8 mouse cellular contexts compared by ENCODE assay signal in the genomic region with DNA sequence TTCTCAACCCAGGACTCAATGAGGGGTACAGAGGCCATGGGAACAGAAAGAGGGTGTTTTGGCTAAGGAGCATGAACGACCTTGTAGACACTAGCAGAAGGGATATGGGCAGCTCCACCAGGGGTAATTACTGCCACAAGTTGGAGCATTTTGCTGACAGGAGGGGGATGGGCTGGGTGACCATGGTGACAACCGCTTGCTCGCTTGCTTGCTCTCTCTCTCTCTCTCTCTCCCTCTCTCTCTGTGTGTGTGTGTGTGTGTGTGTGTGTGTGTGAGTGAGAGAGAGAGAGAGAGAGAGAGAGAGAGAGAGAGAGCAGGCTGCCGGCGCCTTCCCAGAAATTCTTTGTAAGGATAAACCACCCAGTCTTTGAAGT.
DNase-seq lines count a peak whose midpoint lies in the region; ATAC-seq and TF ChIP-seq lines count a peak whose summit lies in the region.

No protein-coding gene starts in this region.

- peak; percentile 39 for ATAC-seq in forebrain, embryonic 15.5 days (replicated peaks)
- ATAC-seq in neural tube, embryonic 11.5 days (ENCODE audit: insufficient read depth, low FRiP score, low TSS enrichment): no peak
- ATAC-seq in granulocyte monocyte progenitor cell, adult 5-6 weeks (replicated peaks; ENCODE audit: poor library complexity, severe bottlenecking): no peak

- peaks cover 39 to 53% of the 10 kb centered on the region in 2 experiments for H3K4me1 ChIP-seq in CH12.LX (ENCODE audit: control insufficient read depth in 1 of 2, insufficient read depth in 2 of 2)
- H3K4me1 ChIP-seq in forebrain, embryonic 15.5 days: peaks cover 25% of the 10 kb centered on the region
- peaks cover 23% of the 10 kb centered on the region for H3K4me1 ChIP-seq in neural tube, embryonic 11.5 days (ENCODE audit: control insufficient read depth, insufficient read depth, low read length)

- dilution Hi-C loops in CH12.LX (cut with MboI; ENCODE audit: extremely low pct_ligation_motif_present, extremely low pct_unique_long_range_greater_than_20kb, low sequenced_read_pairs): no loop called here

- H3K27ac ChIP-seq in CH12.LX (ENCODE audit: insufficient read depth, low read depth): peak overlapping the region; percentile 76
- peak overlapping the region; percentile 82 for H3K27ac ChIP-seq in forebrain, embryonic 15.5 days (replicated peaks)
- peak overlapping the region; percentile 61 for H3K27ac ChIP-seq in neural tube, embryonic 11.5 days (ENCODE audit: low read depth, low read length)

- TF ChIP-seq RAD21 in CH12.LX (IDR thresholded peaks at IDR 0.05; ENCODE audit: low read depth, low read length): no peak

- in situ Hi-C loops in CH12.LX (cut with MboI; ENCODE audit: low pct_ligation_motif_present, low pct_unique_long_range_greater_than_20kb, low sequenced_read_pairs): no loop called here

- 0 out of 2 replicates have a peak overlapping the region, but pooled peaks have one; percentile 4 for H3K4me2 ChIP-seq in CH12.LX (ENCODE audit: insufficient read depth, low read depth, poor library complexity, severe bottlenecking)
- peak overlapping the region; percentile 29; the same call in 1 of the 2 replicates for H3K4me2 ChIP-seq in forebrain, embryonic 15.5 days (replicated peaks)
- H3K4me2 ChIP-seq in neural tube, embryonic 11.5 days (ENCODE audit: low read depth): peak overlapping the region; percentile 25; the same call in 1 of the 2 replicates

- no peak for TF ChIP-seq POLR2A in CH12.LX (IDR thresholded peaks at IDR 0.05; ENCODE audit: low read depth, low read length)

- TF ChIP-seq EP300 in CH12.LX (IDR thresholded peaks at IDR 0.05; ENCODE audit: low read length): no peak

- H3K27me3 ChIP-seq in CH12.LX (replicated peaks): no peaks in the 10 kb centered on the region
- no peaks in the 10 kb centered on the region for H3K27me3 ChIP-seq in forebrain, embryonic 15.5 days
- no peaks in the 10 kb centered on the region for H3K27me3 ChIP-seq in neural tube, embryonic 11.5 days (ENCODE audit: control insufficient read depth, insufficient read depth, low read length)

- TF ChIP-seq CTCF in CH12.LX (conservative IDR thresholded peaks at IDR 0.05 in 1 of 2, IDR thresholded peaks at IDR 0.05 in 1 of 2; ENCODE audit: low read depth in 2 of 2, low read length in 2 of 2): no peak

- H3K79me2 ChIP-seq in CH12.LX (replicated peaks; ENCODE audit: control insufficient read depth, extremely low read depth, insufficient read depth, poor library complexity, severe bottlenecking): no peaks in the 10 kb centered on the region

- DNase-seq in 416B (ENCODE audit: low read depth) (peak; percentile 47), CH12.LX (ENCODE audit: extremely low read depth) (no peak)
- peak; percentile 72 for DNase-seq in kidney, postnatal 10 days
- peak; percentile 66 for DNase-seq in neural tube, embryonic 11.5 days (ENCODE audit: low spot score)
- no peak for DNase-seq in urinary bladder, adult 2 months (ENCODE audit: low spot score)
- DNase-seq in layer of hippocampus, adult 18-20 months (ENCODE audit: low spot score in 2 of 2): no peak

- peak overlapping the region; percentile 27; the same call in 1 of the 2 replicates for H3K9ac ChIP-seq in CH12.LX (ENCODE audit: insufficient read depth, low read depth)
- peak overlapping the region; percentile 29; the same call in 1 of the 2 replicates for H3K9ac ChIP-seq in forebrain, embryonic 15.5 days (replicated peaks)
- H3K9ac ChIP-seq in neural tube, embryonic 11.5 days (ENCODE audit: low read length): peak overlapping the region; percentile 5

- peaks cover 20% of the 10 kb centered on the region for H3K9me3 ChIP-seq in CH12.LX (replicated peaks; ENCODE audit: low read length)
- no peaks in the 10 kb centered on the region for H3K9me3 ChIP-seq in forebrain, embryonic 15.5 days
- no peaks in the 10 kb centered on the region for H3K9me3 ChIP-seq in neural tube, embryonic 11.5 days (ENCODE audit: control insufficient read depth, low read length)

- WGBS in forebrain, embryonic 15.5 days: 4% methylated on average over 4 of the region's 5 CpGs
- 3% methylated on average over 5 of the region's 5 CpGs for WGBS in neural tube, embryonic 11.5 days

- no peaks in the 10 kb centered on the region for H3K36me3 ChIP-seq in CH12.LX (replicated peaks in 1 of 2; ENCODE audit: control insufficient read depth in 1 of 2, insufficient read depth in 1 of 2, low read length in 1 of 2)
- no peaks in the 10 kb centered on the region for H3K36me3 ChIP-seq in forebrain, embryonic 15.5 days
- no peaks in the 10 kb centered on the region for H3K36me3 ChIP-seq in neural tube, embryonic 11.5 days (ENCODE audit: control insufficient read depth, insufficient read depth, low read length)

- H3K4me3 ChIP-seq in CH12.LX (replicated peaks in 1 of 3; ENCODE audit: low read depth in 2 of 3, low read length in 2 of 3, poor library complexity in 1 of 3): no peak overlapping the region
- no peak overlapping the region for H3K4me3 ChIP-seq in forebrain, embryonic 15.5 days
- no peak overlapping the region for H3K4me3 ChIP-seq in neural tube, embryonic 11.5 days (ENCODE audit: low read depth, low read length)

TF ChIP-seq in CH12.LX, 34 proteins besides CTCF, POLR2A, EP300 and RAD21:
- TF ChIP-seq MAX (IDR thresholded peaks at IDR 0.05; ENCODE audit: low read length): no peak
- no peak for TF ChIP-seq KAT2A (IDR thresholded peaks at IDR 0.05; ENCODE audit: insufficient replicate concordance, low read length)
- no peak for TF ChIP-seq RCOR1 (conservative IDR thresholded peaks at IDR 0.05; ENCODE audit: low read depth, low read length)
- no peak for TF ChIP-seq ZMIZ1 (IDR thresholded peaks at IDR 0.05; ENCODE audit: low read depth, low read length)
- no peak for TF ChIP-seq SMC3 (IDR thresholded peaks at IDR 0.05; ENCODE audit: low read depth, low read length)
- TF ChIP-seq MAFK (IDR thresholded peaks at IDR 0.05; ENCODE audit: insufficient replicate concordance, low read length): no peak
- TF ChIP-seq MAZ (IDR thresholded peaks at IDR 0.05; ENCODE audit: low read depth, low read length): 0 out of 2 replicates have a peak, but pooled peaks have one; percentile 8
- TF ChIP-seq MXI1 (IDR thresholded peaks at IDR 0.05; ENCODE audit: low read depth, low read length): no peak
- no peak for TF ChIP-seq PAX5 (IDR thresholded peaks at IDR 0.05; ENCODE audit: low read length)
- TF ChIP-seq MYC (IDR thresholded peaks at IDR 0.05; ENCODE audit: low read depth, low read length): no peak
- TF ChIP-seq JUND (conservative IDR thresholded peaks at IDR 0.05; ENCODE audit: low read depth, low read length): no peak
- no peak for TF ChIP-seq POLR2AphosphoS2 (IDR thresholded peaks at IDR 0.05; ENCODE audit: low read depth, low read length)
- TF ChIP-seq TBP (conservative IDR thresholded peaks at IDR 0.05; ENCODE audit: low read depth, low read length): no peak
- no peak for TF ChIP-seq NRF1 (IDR thresholded peaks at IDR 0.05; ENCODE audit: low read depth, low read length)
- TF ChIP-seq E2F4 (IDR thresholded peaks at IDR 0.05; ENCODE audit: insufficient replicate concordance, low read depth, low read length): no peak
- peak; percentile 22; the same call in 1 of the 2 replicates for TF ChIP-seq TCF12 (IDR thresholded peaks at IDR 0.05; ENCODE audit: low read depth, low read length)
- no peak for TF ChIP-seq UBTF (IDR thresholded peaks at IDR 0.05; ENCODE audit: low read depth, low read length)
- peak; percentile 69; the same call in 1 of the 2 replicates for TF ChIP-seq CHD2 (IDR thresholded peaks at IDR 0.05; ENCODE audit: low read length)
- TF ChIP-seq ZNF384 (IDR thresholded peaks at IDR 0.05; ENCODE audit: low read depth, low read length): no peak
- TF ChIP-seq GABPA (IDR thresholded peaks at IDR 0.05; ENCODE audit: insufficient replicate concordance, low read depth, low read length): no peak
- no peak for TF ChIP-seq USF2 (conservative IDR thresholded peaks at IDR 0.05; ENCODE audit: low read depth, low read length)
- no peak for TF ChIP-seq SIN3A (IDR thresholded peaks at IDR 0.05; ENCODE audit: low read length)
TF ChIP-seq in CH12.LX: peak in this region for 3.

Comparison
In these comparisons a context has a peak if more than half of its experiments do, and no peak if none do; other contexts are left out.
1. DNase-seq: peak in 416B (single experiment), kidney, postnatal 10 days (single experiment) and neural tube, embryonic 11.5 days (single experiment); none in CH12.LX (single experiment), urinary bladder, adult 2 months (single experiment) and layer of hippocampus, adult 18-20 months (0 of 2).
2. Peak in every context shown above with its lines, with median percentiles within 50 percentile points of each other: H3K27ac ChIP-seq, H3K4me2 ChIP-seq and H3K9ac ChIP-seq.